Mouse (Mus musculus) MEL (cell line): Measurements from ENCODE around the gene Csmd2. TPM values are rescaled to one million over a fixed set of nuclear protein-coding genes. Genes with fewer than 3 reads are reported as not detected.

Experiments
- DNase-seq: peaks from one replicate; pipeline ENCODE4 v3.0.0; 2011; ENCODE audit warnings: low read depth, low spot score
- H3K27ac ChIP-seq: 2 replicates; pipeline ENCODE4 v1.5.1; 2012; ENCODE audit warnings: low read depth, mild to moderate bottlenecking, control low read depth, low read length, moderate library complexity; ENCODE audit not compliant: control insufficient read depth
- H3K27me3 ChIP-seq, 2 experiments: fragments of 150-350 bp in 1 of 2; sonication (generic) in 1 of 2; 2 replicates each; pipeline ENCODE4 v1.6.1; 2012; ENCODE audit warnings: low read length in 2 of 2, mild to moderate bottlenecking in 2 of 2, improper control_type of control experiment in 1 of 2, moderate library complexity in 1 of 2; ENCODE audit not compliant: insufficient read depth in 2 of 2, control insufficient read depth in 1 of 2
- H3K36me3 ChIP-seq, 2 experiments: 2 replicates each; pipeline ENCODE4 v1.6.1; 2012 to 2014; ENCODE audit warnings: low read length in 2 of 2, improper control_type of control experiment in 1 of 2, inconsistent platforms in 1 of 2, mild to moderate bottlenecking in 1 of 2; ENCODE audit not compliant: insufficient read depth in 2 of 2, control insufficient read depth in 1 of 2
- H3K4me1 ChIP-seq, 2 experiments: fragments of 150-350 bp in 1 of 2; sonication (generic) in 1 of 2; 2 replicates each; pipeline ENCODE4 v1.6.1; 2012; ENCODE audit warnings: low read length in 2 of 2, improper control_type of control experiment in 1 of 2, mild to moderate bottlenecking in 1 of 2; ENCODE audit not compliant: insufficient read depth in 2 of 2, control insufficient read depth in 1 of 2
- H3K4me3 ChIP-seq, 2 experiments: fragments of 150-350 bp in 1 of 2; sonication (generic) in 1 of 2; 2 replicates each; pipeline ENCODE4 v1.5.1; 2012; ENCODE audit warnings: low read depth in 2 of 2, low read length in 2 of 2, mild to moderate bottlenecking in 2 of 2, moderate library complexity in 2 of 2, control low read depth in 1 of 2, improper control_type of control experiment in 1 of 2; ENCODE audit not compliant: control insufficient read depth in 1 of 2, insufficient read depth in 1 of 2
- H3K79me2 ChIP-seq: 2 replicates; pipeline ENCODE4 v1.6.1; 2012; ENCODE audit warnings: mild to moderate bottlenecking, low read length, moderate library complexity; ENCODE audit not compliant: control insufficient read depth, poor library complexity, insufficient read depth
- H3K9ac ChIP-seq: 2 replicates; pipeline ENCODE4 v1.6.1; 2012; ENCODE audit warnings: low read depth, mild to moderate bottlenecking, control low read depth, low read length, moderate library complexity; ENCODE audit not compliant: control insufficient read depth, poor library complexity, severe bottlenecking
- H3K9me3 ChIP-seq: fragments of 150-350 bp; sonication (generic); replicated peaks from 2 replicates; pipeline ENCODE4 v1.6.1; 2012; ENCODE audit warnings: mild to moderate bottlenecking, low read length, improper control_type of control experiment, moderate library complexity; ENCODE audit not compliant: insufficient read depth
- CHD2 ChIP-seq: IDR thresholded peaks from 2 replicates; pipeline ENCODE4 v1.6.1; 2011; ENCODE audit warnings: low read length, improper control_type of control experiment
- CTCF ChIP-seq, 3 experiments: IDR thresholded peaks in 2 of 3; conservative IDR thresholded peaks in 1 of 3; 2 replicates each; pipeline ENCODE4 v1.5.1; 2011 to 2012; ENCODE audit warnings: low read length in 3 of 3, low read depth in 2 of 3, mild to moderate bottlenecking in 2 of 3, improper control_type of control experiment in 1 of 3, inconsistent platforms in 1 of 3, mixed read lengths in 1 of 3, moderate library complexity in 1 of 3; ENCODE audit not compliant: control insufficient read depth in 1 of 3, insufficient read depth in 1 of 3, poor library complexity in 1 of 3, severe bottlenecking in 1 of 3
- E2F4 ChIP-seq: IDR thresholded peaks from 2 replicates; pipeline ENCODE4 v1.6.1; 2011; ENCODE audit warnings: low read depth, low read length, improper control_type of control experiment, borderline replicate concordance
- EP300 ChIP-seq, 2 experiments: IDR thresholded peaks; 2 replicates each; pipeline ENCODE4 v1.6.1; 2011; ENCODE audit warnings: improper control_type of control experiment in 2 of 2, low read length in 2 of 2, low read depth in 1 of 2, mild to moderate bottlenecking in 1 of 2
- ETS1 ChIP-seq: IDR thresholded peaks from 2 replicates; pipeline ENCODE4 v1.6.1; 2012; ENCODE audit warnings: low read depth, mild to moderate bottlenecking, inconsistent platforms, low read length, improper control_type of control experiment, moderate library complexity
- GABPA ChIP-seq: IDR thresholded peaks from 2 replicates; pipeline ENCODE4 v1.6.1; 2012; ENCODE audit warnings: low read depth, mild to moderate bottlenecking, inconsistent platforms, low read length, improper control_type of control experiment, moderate library complexity
- KAT2A ChIP-seq: conservative IDR thresholded peaks from 2 replicates; pipeline ENCODE4 v1.6.1; 2012; ENCODE audit warnings: low read depth, low read length, improper control_type of control experiment, inconsistent platforms
- MAFK ChIP-seq: IDR thresholded peaks from 2 replicates; pipeline ENCODE4 v1.6.1; 2011; ENCODE audit warnings: low read depth, mild to moderate bottlenecking, low read length, improper control_type of control experiment, borderline replicate concordance
- MAZ ChIP-seq: IDR thresholded peaks from 2 replicates; pipeline ENCODE4 v1.6.1; 2012; ENCODE audit warnings: low read depth, mild to moderate bottlenecking, inconsistent platforms, low read length, improper control_type of control experiment
- MEF2A ChIP-seq: IDR thresholded peaks from 2 replicates; pipeline ENCODE4 v1.6.1; 2014; ENCODE audit warnings: low read depth, mild to moderate bottlenecking, inconsistent platforms, low read length, improper control_type of control experiment; ENCODE audit not compliant: poor library complexity, insufficient replicate concordance, severe bottlenecking; ENCODE audit errors: extremely low read depth
- MYB ChIP-seq: IDR thresholded peaks from 2 replicates; pipeline ENCODE4 v1.6.1; 2011; ENCODE audit warnings: mild to moderate bottlenecking, low read depth, low read length, improper control_type of control experiment
- NRF1 ChIP-seq: IDR thresholded peaks from 2 replicates; pipeline ENCODE4 v1.6.1; 2014; ENCODE audit warnings: low read depth, mild to moderate bottlenecking, inconsistent platforms, low read length, improper control_type of control experiment, moderate library complexity; ENCODE audit not compliant: poor library complexity, insufficient read depth, severe bottlenecking
- POLR2A ChIP-seq, 2 experiments: IDR thresholded peaks; 2 replicates each; pipeline ENCODE4 v1.6.1; 2011 to 2012; ENCODE audit warnings: low read length in 2 of 2, mild to moderate bottlenecking in 2 of 2, control low read depth in 1 of 2, improper control_type of control experiment in 1 of 2, low read depth in 1 of 2, moderate library complexity in 1 of 2; ENCODE audit not compliant: control insufficient read depth in 1 of 2, insufficient read depth in 1 of 2, poor library complexity in 1 of 2
- POLR2AphosphoS2 ChIP-seq: IDR thresholded peaks from 2 replicates; pipeline ENCODE4 v1.6.1; 2011; ENCODE audit warnings: low read length, improper control_type of control experiment
- POLR2AphosphoS5 ChIP-seq: IDR thresholded peaks from 2 replicates; pipeline ENCODE4 v1.6.1; 2012; ENCODE audit warnings: low read depth, borderline replicate concordance, mild to moderate bottlenecking, inconsistent platforms, low read length, moderate library complexity, mixed read lengths
- RAD21 ChIP-seq: IDR thresholded peaks from 2 replicates; pipeline ENCODE4 v1.6.1; 2011; ENCODE audit warnings: mild to moderate bottlenecking, low read depth, low read length, improper control_type of control experiment
- SIN3A ChIP-seq: IDR thresholded peaks from 2 replicates; pipeline ENCODE4 v1.6.1; 2012; ENCODE audit warnings: low read length, improper control_type of control experiment, inconsistent platforms
- SMC3 ChIP-seq: IDR thresholded peaks from 2 replicates; pipeline ENCODE4 v1.6.1; 2011; ENCODE audit warnings: low read depth, low read length, improper control_type of control experiment
- UBTF ChIP-seq: IDR thresholded peaks from 2 replicates; pipeline ENCODE4 v1.6.1; 2012; ENCODE audit warnings: low read depth, mild to moderate bottlenecking, inconsistent platforms, low read length, improper control_type of control experiment, moderate library complexity, borderline replicate concordance; ENCODE audit not compliant: insufficient read depth
- USF1 ChIP-seq: IDR thresholded peaks from 2 replicates; pipeline ENCODE4 v1.6.1; 2014; ENCODE audit warnings: low read depth, mild to moderate bottlenecking, inconsistent platforms, low read length, improper control_type of control experiment, moderate library complexity
- ZC3H11A ChIP-seq: IDR thresholded peaks from 2 replicates; pipeline ENCODE4 v1.6.1; 2012; ENCODE audit warnings: low read depth, mild to moderate bottlenecking, inconsistent platforms, low read length, improper control_type of control experiment
- ZKSCAN1 ChIP-seq: IDR thresholded peaks from 2 replicates; pipeline ENCODE4 v1.6.1; 2012; ENCODE audit warnings: low read depth, mild to moderate bottlenecking, inconsistent platforms, low read length, improper control_type of control experiment, moderate library complexity
- ZMIZ1 ChIP-seq: IDR thresholded peaks from 2 replicates; pipeline ENCODE4 v1.6.1; 2012; ENCODE audit warnings: low read depth, mild to moderate bottlenecking, inconsistent platforms, low read length, improper control_type of control experiment, moderate library complexity
- ZNF384 ChIP-seq: IDR thresholded peaks from 2 replicates; pipeline ENCODE4 v1.6.1; 2012; ENCODE audit warnings: low read depth, mild to moderate bottlenecking, inconsistent platforms, low read length, improper control_type of control experiment
- polyA plus RNA-seq, 2 experiments: library from polyadenylated mRNA; stranded (reverse) in 1 of 2; unstranded in 1 of 2; fragments of >175 nt in 1 of 2; fragments of >200 nt in 1 of 2; gene quantifications; 2 replicates each; pipeline versions ENCODE4 v1.2.1 to v1.2.4; 2012; ENCODE audit warnings: low replicate concordance in 2 of 2, low read depth in 1 of 2; ENCODE audit not compliant: insufficient read length in 2 of 2, insufficient read depth in 1 of 2, missing spikeins in 1 of 2
- total RNA-seq: library from RNA; depleted of rRNA; stranded (reverse); fragments of 300-350 nt; gene quantifications from 2 replicates; pipeline ENCODE4 v1.2.3, GENCODE M21; 2012

Csmd2 gene
- total and polyA plus RNA-seq, 3 experiments, result not detected

- H3K36me3 ChIP-seq, result no peaks in the 10 kb centered on the region
- H3K27ac ChIP-seq, result no peak overlapping the region
- TF ChIP-seq POLR2AphosphoS5 (no peak), KAT2A (no peak), ZNF384 (no peak), POLR2AphosphoS2 (no peak), ZC3H11A (no peak), MAZ (no peak), NRF1 (no peak), RAD21 (no peak), SIN3A (no peak), SMC3 (no peak), MEF2A (no peak)
- DNase-seq, result no peak
- no peak overlapping the region for H3K9ac ChIP-seq
- no peaks in the 10 kb centered on the region for H3K79me2 ChIP-seq
- H3K4me3 ChIP-seq, result no peak overlapping the region
- no peaks in the 10 kb centered on the region; the same call in 1 of the 2 replicates for H3K9me3 ChIP-seq
- no peaks in the 10 kb centered on the region for H3K27me3 ChIP-seq
- no peaks in the 10 kb centered on the region for H3K4me1 ChIP-seq
Measured at GRCm38 (mm10) chr4:128419988-128420617, 432.4 kb downstream of the Csmd2 start.

GRCm38 (mm10) chr4:128422486-128422885 lies 434.8 kb downstream of the Csmd2 start:
- no peaks in the 10 kb centered on the region for H3K4me1 ChIP-seq
- H3K27me3 ChIP-seq, result no peaks in the 10 kb centered on the region
- no peaks in the 10 kb centered on the region for H3K79me2 ChIP-seq
- no peaks in the 10 kb centered on the region for H3K36me3 ChIP-seq
- DNase-seq, result no peak
- H3K27ac ChIP-seq, result no peak overlapping the region
- H3K9me3 ChIP-seq, result no peaks in the 10 kb centered on the region; the same call in 1 of the 2 replicates
- H3K9ac ChIP-seq, result no peak overlapping the region
- H3K4me3 ChIP-seq, result no peak overlapping the region
- TF ChIP-seq UBTF (no peak), EP300 (IDR thresholded peaks at IDR 0.05; ENCODE audit: low read depth in 1 of 2, low read length in 2 of 2) (no peak), USF1 (no peak), POLR2A (IDR thresholded peaks at IDR 0.05; ENCODE audit: control insufficient read depth in 1 of 2, insufficient read depth in 1 of 2, low read depth in 1 of 2, low read length in 2 of 2, poor library complexity in 1 of 2) (no peak), E2F4 (no peak), ETS1 (no peak), CTCF (IDR thresholded peaks at IDR 0.05 in 2 of 3, conservative IDR thresholded peaks at IDR 0.05 in 1 of 3; ENCODE audit: control insufficient read depth in 1 of 3, insufficient read depth in 1 of 3, low read depth in 2 of 3, low read length in 3 of 3, poor library complexity in 1 of 3, severe bottlenecking in 1 of 3) (no peak), MYB (no peak), ZMIZ1 (no peak), CHD2 (no peak), NRF1 (no peak), GABPA (no peak), ZNF384 (no peak), MAFK (no peak), KAT2A (no peak), ZKSCAN1 (no peak), RAD21 (no peak)
